Mouse (Mus musculus) MEL-GATA-1-ER (cell line): ENCODE measurements around the gene Gid8.

Experiments used
- DNase-seq: peaks from one replicate; pipeline ENCODE4 v3.0.0-alpha.2; 2012; ENCODE audit warnings: low read depth; ENCODE audit errors: extremely low read depth

The Gid8 gene

DNA sequence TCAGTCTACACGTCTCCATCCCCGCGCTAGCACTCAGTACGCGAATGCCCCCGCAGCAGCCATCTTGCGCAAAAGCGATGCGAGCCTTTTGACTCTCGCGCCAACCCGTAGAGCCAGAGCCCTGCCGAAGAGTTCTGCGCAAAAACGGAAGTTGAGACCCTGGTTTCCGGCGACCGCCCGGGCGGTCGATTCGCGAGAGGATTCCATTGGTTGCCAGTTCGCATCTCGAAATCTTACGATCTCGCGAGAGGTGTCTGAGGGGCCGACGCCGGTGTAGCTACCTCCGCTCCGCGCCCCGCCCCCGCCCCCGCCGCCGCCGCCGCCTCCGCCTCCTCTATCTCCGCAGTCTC lies at the start of gene Gid8, which contains the start of gene Dido1:
Gid8 (plus strand) TSS at position 195 of the 350 bp plus-strand sequence.
Dido1 (minus strand) TSS at position 77 of the 350 bp plus-strand sequence.
- DNase-seq: peak; percentile 95

DNA sequence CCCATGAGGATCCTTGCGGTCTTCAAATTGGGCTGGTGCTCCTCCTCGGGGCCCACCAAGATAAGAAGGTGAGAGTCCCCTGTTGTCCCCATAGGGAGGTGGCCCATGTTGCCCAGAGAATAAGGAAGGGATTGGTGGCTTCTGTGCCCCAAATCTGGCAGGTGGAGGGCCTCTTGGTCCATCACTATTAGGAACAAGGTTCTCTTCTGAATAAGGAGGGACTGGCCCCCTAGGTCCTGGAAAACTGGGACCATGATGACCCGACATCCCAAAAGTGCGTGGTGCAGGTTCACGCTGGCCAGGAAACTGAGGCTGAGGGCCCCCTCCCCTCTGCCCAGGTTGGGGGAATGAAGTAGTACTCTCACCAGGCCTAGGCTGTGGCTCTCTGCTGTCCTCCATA lies 49.4 kb upstream of the Gid8 start:
- no peak for DNase-seq

DNA sequence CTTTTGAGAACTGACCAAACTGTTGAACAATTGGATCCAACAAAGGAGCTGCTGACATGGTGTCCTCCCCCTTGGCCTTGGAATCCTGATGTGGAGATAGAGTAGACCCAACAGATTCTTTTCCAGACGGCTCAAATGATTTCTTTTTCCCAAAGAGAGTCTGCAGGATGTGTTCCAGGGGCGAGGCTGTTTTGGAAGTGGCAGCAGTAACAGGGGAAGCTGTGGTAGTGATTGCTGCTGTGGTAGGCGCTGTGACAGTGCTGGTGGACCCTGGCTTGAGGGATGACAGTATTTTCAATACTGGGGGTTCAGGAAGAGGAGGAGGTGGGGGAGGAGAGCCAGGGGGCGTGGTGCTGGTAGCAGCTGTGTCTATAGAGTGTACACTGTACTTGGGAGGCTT lies 47.9 kb upstream of the Gid8 start:
- no peak for DNase-seq

DNA sequence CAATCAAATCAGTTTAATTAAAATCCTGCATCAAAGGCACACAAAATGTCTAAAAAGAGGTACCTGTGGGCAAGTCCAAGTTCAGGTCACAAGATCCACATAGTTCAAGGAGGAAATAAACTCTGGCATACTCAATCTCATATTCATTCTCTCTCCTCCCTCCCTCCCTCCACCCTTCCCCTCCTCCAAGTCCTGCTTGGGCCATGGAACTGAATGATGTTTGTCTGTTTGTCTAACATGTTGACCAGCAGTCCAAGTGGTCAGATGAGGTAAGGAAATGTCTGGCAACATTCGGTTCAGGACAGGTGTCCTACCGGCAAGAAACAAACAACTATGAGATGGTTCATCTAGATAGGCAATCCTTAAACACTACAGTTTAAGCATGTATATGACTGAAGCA lies 33.2 kb upstream of the Gid8 start:
- DNase-seq: no peak

DNA sequence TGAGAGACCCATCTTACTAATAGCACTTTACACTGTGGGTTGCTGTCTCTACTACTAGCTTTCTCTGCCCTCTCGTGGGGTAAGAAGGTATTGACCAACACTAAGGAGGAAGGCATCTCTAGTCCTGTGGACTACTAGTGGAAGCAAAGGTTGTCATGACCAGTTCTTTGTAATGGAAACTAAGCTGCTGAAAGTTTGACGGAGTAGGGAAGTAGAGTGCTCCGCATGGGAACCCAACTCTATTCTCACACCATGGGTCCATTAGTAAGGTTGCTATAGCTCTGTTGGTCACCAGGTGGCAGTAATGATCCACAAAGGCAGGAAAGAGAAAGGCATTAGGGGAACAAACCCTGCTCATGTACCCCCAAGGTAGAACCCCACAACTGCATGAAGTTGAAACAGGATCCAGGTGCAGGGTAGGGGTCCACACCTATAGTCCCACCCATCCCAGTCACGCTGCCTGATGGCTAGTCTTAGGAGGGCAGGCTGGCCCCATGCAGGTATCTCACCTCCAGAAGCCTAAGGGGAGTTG lies 31.2 kb upstream of the Gid8 start:
- no peak for DNase-seq

DNA sequence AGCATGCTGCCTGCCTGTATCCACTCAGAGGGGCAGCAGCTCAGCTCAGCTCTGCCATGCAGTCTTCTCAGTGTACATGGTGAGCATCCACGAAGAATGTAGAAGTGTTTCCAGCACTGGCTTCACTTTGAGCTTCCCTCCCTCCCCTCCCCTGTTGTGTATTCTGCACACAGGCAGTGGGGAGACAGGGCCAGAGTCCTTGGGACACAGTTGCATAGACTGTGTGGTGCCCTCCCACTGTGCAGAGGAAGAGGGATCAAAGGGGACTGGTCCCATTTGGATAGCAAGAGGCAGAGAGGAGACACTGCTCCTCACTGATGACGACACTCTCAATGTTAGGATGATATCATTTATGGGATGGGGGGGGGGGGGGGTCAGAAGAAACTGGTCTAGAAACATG lies 28.7 kb upstream of the Gid8 start:
- no peak for DNase-seq

DNA sequence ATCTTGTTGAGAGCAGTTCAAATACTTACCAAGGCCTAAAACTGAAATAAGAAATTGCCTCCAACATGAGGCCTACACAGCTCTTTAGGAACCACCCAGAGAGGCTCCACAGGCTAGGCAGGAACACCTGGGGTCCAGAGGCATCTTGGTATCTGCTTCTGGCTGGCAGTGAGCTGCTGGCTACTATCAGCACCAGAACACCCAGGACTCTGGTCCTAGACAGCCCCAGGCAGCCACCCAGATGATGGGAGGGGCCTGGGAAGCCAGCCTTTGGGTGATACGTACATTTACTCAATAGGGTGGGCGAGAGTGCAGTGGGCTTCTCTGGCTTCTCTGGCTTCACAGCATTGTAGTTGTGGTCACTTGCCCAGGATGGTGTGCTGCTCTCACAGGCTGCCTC lies 26.4 kb upstream of the Gid8 start:
- no peak for DNase-seq

DNA sequence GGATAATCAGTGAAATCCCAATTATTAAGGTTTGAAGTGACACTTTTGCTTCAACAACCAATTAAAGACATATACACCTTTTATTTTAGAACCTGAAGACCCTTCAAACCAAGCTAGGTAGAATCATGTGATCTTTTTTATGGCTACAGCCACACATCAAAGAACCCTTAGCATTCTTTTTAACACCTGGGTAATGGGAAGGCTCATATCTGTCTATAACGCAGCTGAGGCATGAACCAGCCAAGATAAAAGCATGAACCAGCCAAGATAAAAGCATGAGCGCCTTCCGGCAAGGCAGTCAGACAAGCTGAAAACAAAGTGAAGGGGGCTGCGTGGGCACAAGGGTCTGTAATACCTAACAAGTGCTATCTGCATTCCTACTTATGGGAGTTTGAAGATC lies 25.9 kb upstream of the Gid8 start:
- DNase-seq: no peak

DNA sequence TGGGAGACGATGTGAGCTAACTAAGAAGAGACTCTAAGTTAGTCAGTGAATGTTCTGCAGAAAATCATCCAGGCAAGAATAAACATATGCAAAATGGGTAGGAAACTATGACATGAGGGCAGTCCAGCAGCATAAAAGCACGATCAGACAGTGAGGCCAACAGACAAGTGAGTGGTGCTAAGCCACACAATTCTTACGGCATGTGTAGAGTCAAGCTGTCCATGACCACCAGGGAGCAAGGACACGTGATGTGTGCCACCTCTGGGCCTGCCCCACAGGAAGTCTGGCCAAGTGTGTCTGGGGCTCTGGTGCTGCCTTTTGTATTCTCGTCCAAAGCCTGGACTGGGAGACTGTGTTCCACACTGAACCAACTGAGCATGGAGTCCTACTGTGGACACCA lies 20.1 kb upstream of the Gid8 start:
- DNase-seq: no peak

DNA sequence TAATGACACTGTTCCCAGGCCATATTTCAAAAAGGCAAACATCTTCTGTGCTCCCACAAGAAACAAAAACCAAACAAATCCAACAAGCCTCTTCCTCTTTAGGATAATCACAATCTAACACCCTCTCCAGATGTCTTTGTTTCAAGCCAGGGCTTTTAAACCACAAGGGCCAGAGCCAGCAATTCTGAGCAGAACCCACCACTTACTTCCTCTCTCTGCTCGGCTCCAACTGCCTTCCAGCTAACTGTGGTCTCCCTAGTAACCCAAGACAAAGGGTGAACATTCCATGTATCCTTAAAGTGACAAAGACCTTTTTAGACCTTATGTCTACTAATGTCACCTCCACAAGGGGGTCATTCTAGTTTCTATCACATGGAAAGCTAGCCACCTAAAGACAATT lies 17.3 kb upstream of the Gid8 start:
- peak; percentile 94 for DNase-seq

DNA sequence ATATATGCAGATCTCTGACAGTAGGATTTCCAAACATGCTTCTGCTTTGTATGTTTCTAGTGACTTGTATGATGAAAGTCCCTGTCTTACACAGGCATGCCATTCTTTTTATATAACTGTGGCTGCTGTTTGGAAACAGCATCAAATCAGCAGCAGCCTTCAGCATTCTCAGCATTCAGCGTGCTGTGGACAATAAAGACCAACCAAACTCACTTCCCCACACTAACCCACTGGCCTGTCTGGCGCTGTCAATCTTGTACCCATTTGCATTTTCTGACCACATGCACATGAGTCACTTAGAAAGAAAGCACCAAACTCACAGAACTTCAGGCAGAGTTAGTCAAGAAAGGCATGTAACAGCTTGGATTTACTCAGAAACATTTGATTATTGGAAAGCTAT lies 14.7 kb upstream of the Gid8 start:
- DNase-seq: no peak

DNA sequence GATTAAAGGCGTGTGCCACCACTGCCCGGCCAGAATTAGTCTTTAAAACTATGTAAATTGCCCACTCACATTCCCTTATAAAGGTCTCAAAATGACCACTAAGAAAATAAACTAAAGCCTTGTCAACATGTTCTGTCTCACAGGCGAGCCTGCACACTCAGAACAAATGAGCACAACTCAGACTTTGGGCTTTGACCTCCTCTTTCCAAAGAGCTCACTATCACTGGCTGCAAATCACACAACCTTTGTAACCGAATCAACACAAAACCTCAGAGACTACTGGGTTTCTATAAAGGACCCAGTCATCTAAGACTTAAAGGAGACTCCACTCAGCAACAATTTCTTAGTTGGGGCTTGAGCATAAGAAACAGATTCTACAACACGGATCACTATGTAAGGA lies 9.5 kb upstream of the Gid8 start:
- DNase-seq: no peak

DNA sequence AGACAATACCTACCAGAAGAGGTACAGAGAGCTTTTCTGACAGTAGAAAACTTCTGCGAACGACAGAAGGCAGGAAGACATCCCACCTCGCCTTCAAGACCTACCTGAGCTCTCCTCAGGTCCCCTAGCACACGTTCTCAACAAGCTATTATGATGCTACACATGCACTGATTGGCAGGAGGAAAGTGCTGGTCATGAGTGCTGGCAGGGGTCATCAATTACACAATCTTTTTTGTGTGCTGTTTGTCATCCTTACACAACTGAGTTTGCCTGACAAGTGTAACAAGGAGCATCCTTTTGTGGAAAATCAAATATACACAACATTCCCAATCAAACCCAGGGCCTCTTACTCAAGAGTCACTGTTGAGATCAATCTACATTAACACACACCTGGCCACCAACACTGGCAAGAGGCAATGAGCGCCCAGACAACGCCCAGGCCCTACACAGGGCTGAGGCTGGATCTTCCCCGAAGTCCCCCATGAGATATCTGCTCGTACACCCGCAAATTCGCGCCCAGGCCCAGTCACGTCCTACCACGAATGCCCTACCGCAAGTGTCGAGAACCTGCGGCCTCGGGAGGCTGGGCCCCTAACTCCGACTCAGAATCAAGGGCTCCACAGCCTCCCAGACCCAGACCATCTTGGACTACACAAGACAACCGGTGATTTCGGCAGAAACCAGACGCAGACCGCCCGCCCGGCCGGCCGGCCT lies 8.7 kb upstream of the Gid8 start:
- no peak for DNase-seq

DNA sequence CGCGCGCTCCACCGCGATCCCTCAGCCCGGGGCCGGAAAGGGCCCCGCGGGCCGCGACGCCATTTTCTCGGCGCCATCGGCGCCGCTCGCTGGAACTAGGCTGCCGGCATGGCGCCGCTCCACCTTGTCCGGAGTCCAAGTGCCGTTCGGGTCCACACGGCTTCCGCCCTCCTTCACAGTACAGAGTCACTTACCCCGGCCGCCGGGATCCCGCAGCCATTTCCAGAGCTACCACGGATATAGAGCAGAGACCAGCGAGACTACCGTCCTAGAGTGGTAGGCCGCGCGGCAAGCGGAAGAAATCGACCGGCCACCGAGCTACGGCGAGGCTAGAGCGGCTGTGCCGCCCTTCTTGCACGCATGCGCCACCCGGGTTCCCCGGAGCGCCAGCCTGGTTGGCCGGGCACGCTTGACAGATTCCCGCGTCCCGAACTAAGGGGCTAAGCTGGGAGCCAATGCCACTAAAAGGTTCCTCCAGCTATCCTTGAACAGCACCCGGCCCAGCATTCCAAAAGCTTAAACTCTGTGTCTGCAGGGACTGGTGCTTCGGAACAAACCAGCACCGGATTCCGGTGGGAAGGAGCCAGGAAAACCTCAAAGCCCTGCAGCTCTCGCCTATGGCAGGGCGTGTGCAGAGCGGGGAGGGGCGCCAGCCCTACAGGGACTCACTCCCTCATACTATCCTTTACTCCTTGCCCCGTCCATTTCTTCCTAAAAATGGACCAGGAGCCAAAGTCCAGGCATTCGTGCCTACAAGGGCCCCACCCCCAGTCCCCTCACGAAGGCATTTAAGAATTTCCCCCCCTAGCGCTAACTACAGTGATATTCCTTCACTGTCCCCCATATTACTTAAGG lies 7.9 kb upstream of the Gid8 start:
- no peak for DNase-seq

DNA sequence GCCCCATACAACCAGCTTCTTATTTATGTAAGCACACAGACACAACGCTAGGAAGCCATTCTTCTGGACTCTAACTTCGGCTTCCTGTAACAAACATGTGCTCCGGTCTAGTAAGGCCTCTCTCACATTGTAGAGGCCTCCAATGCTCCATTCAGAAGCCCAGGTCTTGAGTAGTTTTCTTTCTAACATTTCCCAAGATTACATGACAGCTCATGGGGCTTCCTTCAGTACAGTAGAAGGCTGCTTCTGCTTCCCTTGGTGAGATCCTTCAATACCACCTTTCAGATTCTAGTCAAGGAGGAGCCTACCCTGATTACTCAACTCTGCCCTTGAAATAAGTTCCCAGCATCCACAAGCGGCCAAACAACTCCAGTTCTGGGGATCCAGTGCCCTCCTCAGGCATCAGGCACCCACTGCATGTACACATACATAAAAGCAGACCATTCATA lies 7.2 kb upstream of the Gid8 start:
- DNase-seq: no peak

DNA sequence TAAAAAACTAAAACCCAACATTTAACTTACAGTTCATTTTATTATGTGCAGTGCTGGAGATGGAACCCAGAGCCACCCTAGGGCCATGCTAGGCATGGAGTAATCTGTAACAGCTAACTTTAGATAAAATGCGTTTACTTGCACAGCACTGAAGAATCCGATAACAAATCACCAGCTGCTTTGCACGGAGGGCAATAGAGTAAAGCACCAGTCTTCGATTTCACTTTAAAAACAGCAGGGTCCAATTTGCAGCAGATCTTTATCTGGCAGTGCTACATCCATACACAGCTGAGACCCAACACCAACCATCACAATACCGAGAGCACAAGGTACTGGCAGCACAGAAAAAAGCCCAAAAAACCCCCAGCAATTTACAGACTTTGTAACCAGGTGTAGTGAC lies 6.7 kb upstream of the Gid8 start:
- no peak for DNase-seq

DNA sequence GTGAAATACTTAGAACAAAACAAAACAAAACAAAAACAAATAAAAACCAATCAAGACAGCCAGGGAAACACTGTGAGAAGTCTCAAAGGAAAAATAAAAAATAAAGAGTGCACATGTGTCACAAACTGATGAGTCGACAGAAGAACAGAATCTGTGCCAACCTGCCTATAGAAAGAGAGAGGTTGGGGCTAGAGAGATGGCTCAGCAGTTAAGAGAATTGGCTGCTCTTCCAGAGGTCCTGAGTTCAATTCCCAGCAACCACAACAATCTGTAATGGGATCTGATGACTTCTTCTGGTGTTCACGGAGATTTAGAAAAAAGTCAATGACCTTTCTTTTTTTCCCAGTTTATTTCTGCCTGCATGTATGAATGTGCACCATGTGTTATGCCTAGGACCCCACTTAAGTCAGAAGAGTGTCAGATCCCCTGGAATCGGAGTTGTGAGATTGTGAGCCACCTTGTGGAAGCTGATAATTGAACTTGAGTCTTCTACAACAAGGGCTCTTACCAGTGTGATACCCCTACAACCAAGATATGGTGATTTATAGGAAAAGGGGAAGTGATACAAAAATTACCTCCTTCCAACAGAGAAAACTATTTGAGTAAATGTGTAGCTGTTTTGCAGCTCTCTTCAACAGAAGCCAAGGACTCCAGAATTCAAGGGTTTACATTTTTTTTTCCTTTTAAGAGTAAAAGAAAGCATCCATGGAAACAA lies 6.1 kb upstream of the Gid8 start:
- DNase-seq: peak; percentile 82

DNA sequence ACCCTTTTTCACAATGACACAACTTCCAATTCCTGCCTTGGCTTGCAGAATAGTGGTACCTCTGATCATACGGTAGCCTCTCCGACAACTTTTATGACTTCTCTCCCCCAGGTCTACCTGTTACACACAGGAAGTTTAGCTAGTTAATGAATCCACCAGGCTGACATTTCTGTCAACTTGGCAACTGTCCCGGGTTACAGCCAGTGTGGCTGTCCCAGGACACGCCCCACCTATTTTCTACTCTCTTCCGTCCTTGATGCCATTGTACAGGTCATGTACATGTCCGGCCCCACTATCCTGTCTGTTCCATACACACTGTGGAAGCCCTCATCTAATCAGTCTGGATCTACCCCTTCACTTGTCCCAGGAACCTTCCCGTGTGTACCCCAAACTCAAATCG lies 5.3 kb upstream of the Gid8 start:
- no peak for DNase-seq

DNA sequence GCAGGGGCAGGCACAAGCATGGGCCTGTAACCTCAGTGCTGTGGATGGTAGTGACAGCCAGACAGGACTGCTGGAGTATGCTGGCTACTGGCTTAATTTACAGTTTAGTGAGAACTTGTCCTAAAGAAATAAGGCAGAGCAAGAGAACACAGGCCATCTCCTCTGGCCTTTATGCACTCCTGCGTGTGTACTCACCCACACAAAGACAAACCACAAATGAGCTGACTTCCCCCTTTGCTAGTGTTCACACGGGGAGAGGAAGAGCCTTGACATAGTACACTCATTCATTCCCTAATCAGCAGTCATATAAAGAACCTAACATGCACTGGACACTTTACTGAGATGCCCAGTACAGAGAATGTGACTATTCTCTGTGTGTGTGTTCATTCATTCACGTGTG lies 4.9 kb upstream of the Gid8 start:
- DNase-seq: no peak

DNA sequence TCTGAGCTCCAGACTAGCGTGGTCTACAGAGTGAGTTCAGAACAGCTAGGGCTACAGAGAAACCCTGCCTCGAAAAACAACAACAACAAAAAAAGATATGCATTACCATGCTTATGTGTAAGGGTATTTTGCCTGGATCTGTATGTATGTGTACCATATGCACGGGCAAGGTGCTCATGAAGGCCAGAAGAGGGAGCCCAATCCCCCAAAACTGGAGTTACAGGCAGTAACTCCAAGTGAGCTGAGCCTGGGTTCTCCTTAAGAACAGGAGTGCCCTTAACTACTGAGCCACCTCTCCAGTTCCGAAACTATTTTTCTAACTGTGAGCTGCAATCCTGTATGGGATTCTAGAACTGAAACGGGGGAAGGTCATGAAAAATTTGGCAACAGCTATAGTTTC lies 3.9 kb upstream of the Gid8 start:
- no peak for DNase-seq

DNA sequence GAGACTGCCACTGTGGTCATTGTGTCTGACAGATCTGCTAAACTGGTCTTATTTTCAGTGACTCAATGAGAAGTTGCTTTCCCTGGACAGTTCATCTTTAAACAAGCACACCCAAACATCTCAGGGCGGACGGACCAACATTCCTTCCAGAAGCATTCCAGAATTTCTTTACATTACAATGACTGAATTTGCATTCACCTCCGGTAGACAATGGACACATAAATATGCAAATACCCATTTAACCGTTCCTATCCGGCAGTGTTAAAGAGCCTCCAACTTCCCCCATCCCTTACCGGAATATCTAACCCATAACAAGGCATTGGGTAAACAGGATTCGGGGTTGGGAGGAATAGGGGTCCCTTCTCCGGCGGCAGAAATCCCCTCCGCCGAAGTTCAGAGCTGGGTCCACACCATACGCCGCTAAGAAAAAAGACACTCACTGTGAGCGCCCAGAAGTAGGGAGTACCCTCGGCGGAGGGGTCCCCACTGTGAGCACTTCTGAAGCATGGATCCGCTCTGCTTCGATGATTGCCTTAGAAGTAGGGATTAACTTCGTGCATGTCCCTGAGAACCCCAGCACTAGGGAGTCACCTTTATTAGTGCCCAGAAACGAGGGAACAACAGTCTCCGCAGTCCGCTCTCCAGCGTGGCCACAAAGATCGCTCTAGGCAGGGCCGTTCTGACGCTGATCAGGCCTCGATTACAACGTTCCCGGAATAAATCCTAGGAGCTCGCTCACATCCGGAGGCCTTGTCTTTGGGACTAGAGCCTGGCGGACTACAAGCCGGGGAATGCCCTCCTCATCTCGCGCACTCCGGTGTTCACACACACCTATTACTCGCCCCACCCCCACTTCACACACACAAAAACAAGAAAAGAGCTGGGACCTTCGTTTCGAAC lies 644 bp upstream of the Gid8 start:
- DNase-seq: no peak
